Mouse (Mus musculus) layer of hippocampus, adult 9-10 months (tissue): ENCODE results near the gene Nfatc2ip.

Source experiments
- DNase-seq: peaks from one replicate; pipeline ENCODE4 v3.0.0; 2022; ENCODE audit warnings: low spot score

Nfatc2ip gene

GRCm38 (mm10) chr7:126396298-126397119 lies at the start of gene Nfatc2ip:
Gene Nfatc2ip, minus strand, starts transcription at chr7:126396737.
- peak; percentile 100 for DNase-seq

GRCm38 (mm10) chr7:126446217-126446616 lies 49.7 kb upstream of the Nfatc2ip start:
- no peak for DNase-seq

- DNase-seq, result no peak
These were observed 48.7 kb upstream of the Nfatc2ip start for GRCm38 (mm10) chr7:126445104-126445815.

GRCm38 (mm10) chr7:126444536-126444935 lies 48.0 kb upstream of the Nfatc2ip start:
- no peak for DNase-seq

GRCm38 (mm10) chr7:126443997-126444396 lies 47.5 kb upstream of the Nfatc2ip start:
- no peak for DNase-seq

- DNase-seq, result no peak
These were observed 43.6 kb upstream of the Nfatc2ip start for GRCm38 (mm10) chr7:126440134-126440533.

GRCm38 (mm10) chr7:126436851-126437250 lies 40.3 kb upstream of the Nfatc2ip start:
- peak; percentile 15 for DNase-seq

- no peak for DNase-seq
These were observed 39.3 kb upstream of the Nfatc2ip start for GRCm38 (mm10) chr7:126435801-126436200.

GRCm38 (mm10) chr7:126434726-126435125 lies 38.2 kb upstream of the Nfatc2ip start:
- DNase-seq, result no peak

GRCm38 (mm10) chr7:126430167-126430566 lies 33.6 kb upstream of the Nfatc2ip start:
- DNase-seq, result no peak

- no peak for DNase-seq
These were observed 33.0 kb upstream of the Nfatc2ip start for GRCm38 (mm10) chr7:126429503-126429898.

GRCm38 (mm10) chr7:126428631-126429502 lies 32.3 kb upstream of the Nfatc2ip start, which contains the start of gene Rabep2:
Gene Rabep2, plus strand, starts transcription at chr7:126428759.
- peak; percentile 88 for DNase-seq

- no peak for DNase-seq
These were observed 31.6 kb upstream of the Nfatc2ip start for GRCm38 (mm10) chr7:126428154-126428553.

GRCm38 (mm10) chr7:126427323-126427860 lies 30.9 kb upstream of the Nfatc2ip start:
- DNase-seq, result no peak

- DNase-seq, result no peak
These were observed 27.6 kb upstream of the Nfatc2ip start for GRCm38 (mm10) chr7:126424161-126424560.

- no peak for DNase-seq
These were observed 25.2 kb upstream of the Nfatc2ip start for GRCm38 (mm10) chr7:126421756-126422155.

GRCm38 (mm10) chr7:126418496-126418895 lies 22.0 kb upstream of the Nfatc2ip start:
- no peak for DNase-seq

GRCm38 (mm10) chr7:126417606-126418005 lies 21.1 kb upstream of the Nfatc2ip start:
- DNase-seq, result no peak

- no peak for DNase-seq
These were observed 20.5 kb upstream of the Nfatc2ip start for GRCm38 (mm10) chr7:126417045-126417444.

GRCm38 (mm10) chr7:126416615-126417014 lies 20.1 kb upstream of the Nfatc2ip start:
- DNase-seq, result no peak

GRCm38 (mm10) chr7:126414725-126415124 lies 18.2 kb upstream of the Nfatc2ip start, which contains the start of gene Cd19:
Gene Cd19, minus strand, starts transcription at chr7:126414889.
- DNase-seq, result no peak

GRCm38 (mm10) chr7:126411061-126411460 lies 14.5 kb upstream of the Nfatc2ip start:
- no peak for DNase-seq
